Mouse (Mus musculus): Measurements from ENCODE around the gene 2410137M14Rik.
A peak's percentile ranks its signal among the peaks of the same experiment; 100 is the strongest.

- TF ChIP-seq CTCF (IDR thresholded peaks at IDR 0.05; ENCODE audit: borderline replicate concordance, insufficient read depth, low read length) (no peak), POLR2A (IDR thresholded peaks at IDR 0.05; ENCODE audit: low read depth, low read length) (peak; percentile 81)
Measured at GRCm38 (mm10) chr17:37002364-37003330, 21.6 kb upstream of the 2410137M14Rik start.
